Mouse (Mus musculus) MEL (cell line): Measurements from ENCODE around the gene Baiap2.

Source experiments
- CTCF ChIP-seq, 3 experiments: IDR thresholded peaks in 2 of 3; conservative IDR thresholded peaks in 1 of 3; 2 replicates each; pipeline ENCODE4 v1.5.1; 2011 to 2012; ENCODE audit warnings: low read length in 3 of 3, low read depth in 2 of 3, mild to moderate bottlenecking in 2 of 3, improper control_type of control experiment in 1 of 3, inconsistent platforms in 1 of 3, mixed read lengths in 1 of 3, moderate library complexity in 1 of 3; ENCODE audit not compliant: control insufficient read depth in 1 of 3, insufficient read depth in 1 of 3, poor library complexity in 1 of 3, severe bottlenecking in 1 of 3
- E2F4 ChIP-seq: IDR thresholded peaks from 2 replicates; pipeline ENCODE4 v1.6.1; 2011; ENCODE audit warnings: low read depth, low read length, improper control_type of control experiment, borderline replicate concordance
- GABPA ChIP-seq: IDR thresholded peaks from 2 replicates; pipeline ENCODE4 v1.6.1; 2012; ENCODE audit warnings: low read depth, mild to moderate bottlenecking, inconsistent platforms, low read length, improper control_type of control experiment, moderate library complexity
- MEF2A ChIP-seq: IDR thresholded peaks from 2 replicates; pipeline ENCODE4 v1.6.1; 2014; ENCODE audit warnings: low read depth, mild to moderate bottlenecking, inconsistent platforms, low read length, improper control_type of control experiment; ENCODE audit not compliant: poor library complexity, insufficient replicate concordance, severe bottlenecking; ENCODE audit errors: extremely low read depth
- POLR2A ChIP-seq, 2 experiments: IDR thresholded peaks; 2 replicates each; pipeline ENCODE4 v1.6.1; 2011 to 2012; ENCODE audit warnings: low read length in 2 of 2, mild to moderate bottlenecking in 2 of 2, control low read depth in 1 of 2, improper control_type of control experiment in 1 of 2, low read depth in 1 of 2, moderate library complexity in 1 of 2; ENCODE audit not compliant: control insufficient read depth in 1 of 2, insufficient read depth in 1 of 2, poor library complexity in 1 of 2
- POLR2AphosphoS2 ChIP-seq: IDR thresholded peaks from 2 replicates; pipeline ENCODE4 v1.6.1; 2011; ENCODE audit warnings: low read length, improper control_type of control experiment
- POLR2AphosphoS5 ChIP-seq: IDR thresholded peaks from 2 replicates; pipeline ENCODE4 v1.6.1; 2012; ENCODE audit warnings: low read depth, borderline replicate concordance, mild to moderate bottlenecking, inconsistent platforms, low read length, moderate library complexity, mixed read lengths
- SIN3A ChIP-seq: IDR thresholded peaks from 2 replicates; pipeline ENCODE4 v1.6.1; 2012; ENCODE audit warnings: low read length, improper control_type of control experiment, inconsistent platforms
- USF1 ChIP-seq: IDR thresholded peaks from 2 replicates; pipeline ENCODE4 v1.6.1; 2014; ENCODE audit warnings: low read depth, mild to moderate bottlenecking, inconsistent platforms, low read length, improper control_type of control experiment, moderate library complexity
- USF2 ChIP-seq, 2 experiments: IDR thresholded peaks; 2 replicates each; pipeline ENCODE4 v1.6.1; 2011 to 2012; ENCODE audit warnings: improper control_type of control experiment in 2 of 2, low read length in 2 of 2, borderline replicate concordance in 1 of 2, inconsistent platforms in 1 of 2, low read depth in 1 of 2, mild to moderate bottlenecking in 1 of 2; ENCODE audit not compliant: insufficient read depth in 1 of 2
- ZKSCAN1 ChIP-seq: IDR thresholded peaks from 2 replicates; pipeline ENCODE4 v1.6.1; 2012; ENCODE audit warnings: low read depth, mild to moderate bottlenecking, inconsistent platforms, low read length, improper control_type of control experiment, moderate library complexity
- ZMIZ1 ChIP-seq: IDR thresholded peaks from 2 replicates; pipeline ENCODE4 v1.6.1; 2012; ENCODE audit warnings: low read depth, mild to moderate bottlenecking, inconsistent platforms, low read length, improper control_type of control experiment, moderate library complexity

DNA sequence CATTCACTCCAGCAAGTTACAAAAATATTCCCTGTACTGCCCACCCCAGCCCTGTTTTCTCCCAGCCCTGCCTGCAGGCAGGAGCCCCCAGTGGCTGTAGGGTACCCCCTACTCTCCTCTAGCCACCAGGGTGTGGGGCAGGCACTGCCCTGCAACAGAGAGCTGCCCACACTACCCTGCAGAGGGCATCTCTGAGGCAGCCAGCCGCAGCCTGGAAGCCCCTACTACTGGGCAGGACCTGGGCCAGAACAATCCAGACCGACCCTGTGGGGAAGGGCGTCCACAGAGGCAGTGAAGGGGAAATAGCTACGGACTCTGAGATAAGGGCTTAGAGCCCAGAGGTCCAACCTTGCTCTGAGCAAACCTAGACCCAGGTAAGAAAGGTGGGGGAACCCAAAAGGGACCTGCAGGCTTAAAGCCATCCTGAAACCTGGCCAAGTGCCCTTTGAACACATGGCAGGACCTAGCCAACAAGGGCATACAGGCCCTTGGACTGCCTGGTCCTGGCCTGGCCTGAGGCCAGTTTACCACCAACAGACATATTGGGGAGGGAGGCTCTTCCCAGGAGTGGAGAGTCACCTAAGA is 65.0 kb downstream of the Baiap2 start:
- TF ChIP-seq POLR2A (IDR thresholded peaks at IDR 0.05; ENCODE audit: control insufficient read depth in 1 of 2, insufficient read depth in 1 of 2, low read depth in 1 of 2, low read length in 2 of 2, poor library complexity in 1 of 2) (no peak), POLR2AphosphoS5 (no peak), E2F4 (no peak), POLR2AphosphoS2 (no peak), USF1 (no peak), MEF2A (no peak), CTCF (IDR thresholded peaks at IDR 0.05 in 2 of 3, conservative IDR thresholded peaks at IDR 0.05 in 1 of 3; ENCODE audit: control insufficient read depth in 1 of 3, insufficient read depth in 1 of 3, low read depth in 2 of 3, low read length in 3 of 3, poor library complexity in 1 of 3, severe bottlenecking in 1 of 3) (no peak), USF2 (IDR thresholded peaks at IDR 0.05; ENCODE audit: borderline replicate concordance in 1 of 2, insufficient read depth in 1 of 2, low read depth in 1 of 2, low read length in 2 of 2) (no peak), ZMIZ1 (no peak), ZKSCAN1 (no peak), GABPA (no peak), SIN3A (no peak)
